Mouse (Mus musculus) erythroblast, embryonic 14.5 days (primary cell): Measurements from ENCODE around the gene Zfp384.

Experiments used
- GATA1 ChIP-seq: IDR thresholded peaks from 2 replicates; pipeline ENCODE4 v1.6.1; 2012; ENCODE audit warnings: low read length, inconsistent platforms, mixed read lengths
- TAL1 ChIP-seq: IDR thresholded peaks from 3 replicates; pipeline ENCODE4 v1.6.1; 2012; ENCODE audit warnings: low read length, inconsistent platforms, mixed read lengths

- TF ChIP-seq GATA1 (no peak), TAL1 (no peak)
Observed at GRCm38 (mm10) chr6:125073825-125074224, 64.9 kb downstream of the Zfp384 start.
